Mouse (Mus musculus): ENCODE measurements at regions not wholly inside any gene's neighbourhood (a gene's known extent, or its start where the extent isn't known, plus 50 kb on each side); places are given as distances from the start of the nearest gene placed in this dataset.
A peak's percentile ranks its signal among the peaks of the same experiment; 100 is the strongest.

DNA sequence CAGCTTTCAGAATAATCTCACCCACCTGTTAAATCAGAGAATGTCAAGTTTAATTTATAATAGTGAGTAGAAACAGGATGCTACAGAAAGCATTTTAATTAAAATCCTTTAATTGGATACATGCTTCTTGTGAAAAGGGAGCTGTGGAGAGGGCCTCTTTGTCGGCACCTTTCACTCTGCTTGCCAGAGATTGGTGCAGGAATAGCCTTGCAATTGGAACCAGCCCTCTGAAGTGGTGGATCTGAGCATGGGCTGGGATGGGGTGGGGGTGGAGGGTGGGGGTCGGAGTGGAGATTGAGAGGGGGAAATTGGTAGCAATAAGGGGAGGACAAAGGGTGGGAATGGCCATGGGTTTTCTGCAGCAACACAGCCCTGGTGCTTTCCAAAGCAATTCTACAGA lies 207.2 kb downstream of the Tbx15 start:
- DNase-seq = no peak

DNA sequence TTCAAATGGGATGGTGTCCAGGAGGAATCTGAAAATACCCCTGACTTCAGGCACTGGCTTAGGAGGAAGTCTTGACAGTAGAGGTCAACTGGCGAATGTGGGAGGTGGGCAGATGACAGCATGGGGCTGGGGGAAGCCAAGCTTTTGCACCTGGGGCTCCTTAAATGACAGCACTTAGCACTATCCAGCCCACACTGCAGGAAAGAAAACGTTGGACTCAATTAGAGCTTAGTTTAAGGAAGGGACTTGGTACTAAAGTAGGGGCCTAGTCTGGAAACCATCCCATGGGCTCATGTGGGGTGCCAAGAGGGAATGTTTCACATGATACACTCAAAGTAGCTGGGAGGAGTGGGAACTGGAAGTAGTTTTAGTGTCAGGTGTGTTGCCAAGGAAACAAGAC lies 207.6 kb downstream of the Tbx15 start:
- DNase-seq = no peak

DNA sequence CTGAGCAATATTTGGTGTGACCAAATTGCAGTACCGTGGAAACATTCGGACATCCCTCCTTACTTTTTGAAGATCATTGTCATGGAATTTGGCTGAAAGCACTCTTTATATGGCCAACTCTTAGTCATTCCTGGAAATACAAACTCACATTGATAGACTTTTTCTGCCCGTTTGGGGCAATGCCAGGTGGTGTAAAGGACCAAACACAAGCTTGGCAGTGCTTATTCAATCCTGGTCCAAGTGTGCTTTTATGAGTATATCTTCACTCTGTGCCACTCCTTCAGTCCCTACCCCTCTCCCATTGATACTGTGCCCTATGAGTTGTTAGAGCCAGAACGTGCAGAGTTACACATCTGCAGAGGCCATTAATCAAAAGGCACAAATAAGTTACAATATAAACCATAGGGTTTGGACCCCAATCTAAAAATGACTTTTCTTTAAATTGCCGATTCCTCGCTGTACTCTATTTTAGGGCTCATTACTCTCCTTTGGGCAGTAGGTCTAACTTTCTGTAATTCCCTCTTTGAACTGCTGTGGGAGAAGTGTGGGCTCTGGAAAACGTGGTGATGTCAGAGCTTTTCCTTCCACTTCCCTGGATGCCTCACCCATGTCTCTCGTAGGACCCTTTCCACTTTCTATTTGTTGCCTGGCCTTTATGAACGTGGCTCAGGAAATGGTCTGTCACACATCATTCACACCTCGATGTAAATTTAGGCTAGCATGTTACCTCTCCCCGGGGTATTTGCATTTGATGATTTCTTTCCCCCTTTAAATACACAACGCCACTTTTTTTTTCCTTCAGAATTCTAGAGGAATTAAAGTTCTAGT lies 219.1 kb downstream of the Tbx15 start:
- no peak for DNase-seq

DNA sequence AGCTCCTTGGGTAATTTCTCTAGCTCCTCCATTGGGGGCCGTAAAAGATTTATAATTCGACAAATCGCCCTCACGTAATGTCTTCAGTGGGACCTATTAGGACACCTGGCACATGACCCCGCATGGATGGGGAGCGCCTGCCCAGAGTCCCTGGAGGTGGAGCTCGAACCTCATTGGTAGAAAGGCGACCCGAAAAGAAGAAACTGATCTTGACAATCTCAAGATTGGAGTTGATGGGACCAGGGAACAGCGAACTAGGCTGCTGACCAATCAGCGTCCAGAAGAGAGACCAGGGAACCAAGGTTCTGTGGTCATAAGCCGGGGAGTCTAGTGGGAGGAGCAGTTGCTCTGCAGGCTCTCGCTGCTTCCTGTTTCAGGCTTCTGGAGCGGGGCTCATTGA lies 259.8 kb downstream of the Tbx15 start:
- DNase-seq = peak; percentile 32

DNA sequence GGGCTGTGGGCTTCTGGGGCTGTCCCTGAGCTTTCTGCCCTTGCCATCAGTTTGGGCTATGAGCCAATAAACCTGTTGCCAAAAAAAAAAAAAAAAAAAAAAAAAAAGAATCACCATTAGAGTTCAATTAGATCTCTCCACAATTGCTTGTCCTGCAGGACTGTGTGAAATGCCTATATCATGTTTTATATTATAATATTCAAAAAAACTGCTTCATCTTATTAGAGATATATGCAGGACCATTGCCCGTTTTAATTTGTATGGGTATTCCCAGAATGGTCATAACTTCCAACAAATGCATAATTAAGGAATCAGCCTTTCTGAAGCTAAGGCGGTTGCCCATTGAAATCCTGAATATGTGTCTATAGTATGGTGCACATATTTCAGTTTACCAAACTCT lies 264.6 kb downstream of the Tbx15 start:
- no peak for DNase-seq

DNA sequence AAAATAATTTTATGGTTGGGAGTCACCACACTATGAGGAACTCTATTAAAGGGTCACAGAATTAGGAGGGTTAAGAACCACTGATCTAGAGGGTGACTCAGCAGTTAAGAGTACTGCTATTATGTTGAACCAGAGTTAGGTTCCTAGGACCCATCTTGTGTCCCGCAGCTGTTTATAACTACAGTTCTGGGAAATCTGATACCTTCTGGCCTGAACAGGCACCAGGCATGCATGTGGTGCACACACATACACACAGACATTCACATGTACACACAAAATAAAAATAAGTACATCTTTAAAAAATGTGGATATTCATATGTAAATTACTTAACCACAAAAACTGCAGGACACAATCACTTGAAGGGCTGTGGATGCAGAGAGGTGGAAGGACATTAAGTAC lies 272.1 kb downstream of the Tbx15 start:
- DNase-seq = no peak

DNA sequence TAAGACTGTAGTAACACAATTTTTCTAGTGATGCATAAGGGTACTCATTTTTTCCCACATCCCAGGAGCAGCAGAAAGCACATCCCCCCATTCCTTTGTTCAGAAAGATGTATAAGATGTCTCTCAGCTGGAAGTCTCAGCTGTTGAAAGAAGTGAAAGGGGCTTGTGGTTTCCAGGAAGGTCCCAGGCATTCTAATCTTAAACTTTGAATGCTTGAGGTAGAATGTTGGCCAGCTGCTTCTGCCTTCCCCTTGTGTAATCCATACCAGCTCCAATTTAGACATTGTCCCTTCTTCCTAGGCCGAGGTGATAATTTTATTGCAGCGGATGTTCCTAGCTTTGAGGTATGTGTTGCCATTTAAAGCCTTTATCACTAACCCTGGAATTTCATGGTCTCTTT lies 272.8 kb downstream of the Tbx15 start:
- DNase-seq = no peak

DNA sequence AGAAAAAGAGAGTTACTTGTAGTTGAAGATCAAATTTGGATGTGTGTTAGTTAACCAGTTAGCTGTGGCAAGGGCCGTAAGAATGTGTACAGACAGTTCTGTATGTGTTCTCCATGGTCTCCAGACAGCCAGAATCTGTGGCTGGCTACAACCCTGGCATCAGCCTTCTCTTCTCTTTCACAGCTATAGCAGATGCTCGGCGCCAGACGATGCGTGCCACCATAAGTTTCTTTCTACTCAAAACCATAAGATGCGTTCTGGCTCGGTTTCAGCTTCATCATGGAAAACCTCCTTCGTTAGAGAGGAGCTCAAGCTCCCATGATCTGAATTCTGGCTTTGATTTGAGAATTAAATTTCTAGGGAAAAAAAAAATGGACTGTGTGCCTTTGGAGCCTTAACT lies 275.6 kb downstream of the Tbx15 start:
- DNase-seq = no peak

DNA sequence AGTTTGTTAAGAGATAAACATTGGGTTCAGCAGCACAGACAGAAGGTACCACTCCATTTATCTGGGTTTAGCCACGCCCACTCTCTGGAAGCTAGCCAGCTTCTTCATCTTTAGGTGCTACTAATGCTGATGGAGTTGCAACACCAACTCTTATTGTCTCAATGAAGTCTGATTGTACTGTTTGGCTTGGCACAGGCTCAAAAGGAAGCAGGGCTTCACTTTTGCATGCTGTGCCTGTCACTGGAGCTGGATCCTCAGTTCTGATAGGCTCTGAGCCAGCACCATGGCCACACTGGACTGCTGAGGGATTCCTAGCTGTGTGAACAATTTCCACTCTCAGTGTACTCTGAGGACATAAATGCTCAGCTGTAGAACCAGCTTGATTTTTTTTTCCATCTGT lies 320.7 kb downstream of the Tbx15 start:
- DNase-seq = peak; percentile 16

DNA sequence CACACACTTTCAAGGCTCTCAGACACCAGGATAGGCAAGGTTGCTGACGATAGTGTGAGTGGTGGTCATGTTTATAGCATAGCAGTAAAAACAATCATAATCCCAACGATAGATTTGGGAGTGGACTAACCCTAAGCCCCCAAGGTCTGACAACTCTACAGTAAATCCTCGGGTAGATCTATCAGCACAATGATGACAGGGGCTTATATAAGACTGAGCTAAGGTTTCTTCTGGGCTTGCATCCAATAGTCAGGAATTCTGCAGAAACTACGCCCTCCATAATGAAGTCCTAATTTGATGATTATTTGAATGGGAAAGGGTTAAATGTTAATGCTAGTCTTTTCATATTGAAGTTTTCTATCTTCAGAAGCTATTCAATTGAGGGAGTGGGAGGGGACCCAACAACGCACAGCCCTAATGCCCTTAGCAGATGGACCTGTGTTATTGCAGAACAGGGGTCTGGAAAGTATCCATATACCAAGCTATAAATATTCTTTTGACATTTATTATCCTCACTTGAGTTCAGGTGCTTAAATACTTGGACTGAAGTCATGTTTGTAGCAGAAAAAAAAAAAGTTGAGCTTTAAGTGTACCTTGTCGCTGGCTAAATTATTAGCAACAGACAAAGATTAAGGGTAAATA lies 311.8 kb upstream of the Spag17 start:
- no peak for DNase-seq

DNA sequence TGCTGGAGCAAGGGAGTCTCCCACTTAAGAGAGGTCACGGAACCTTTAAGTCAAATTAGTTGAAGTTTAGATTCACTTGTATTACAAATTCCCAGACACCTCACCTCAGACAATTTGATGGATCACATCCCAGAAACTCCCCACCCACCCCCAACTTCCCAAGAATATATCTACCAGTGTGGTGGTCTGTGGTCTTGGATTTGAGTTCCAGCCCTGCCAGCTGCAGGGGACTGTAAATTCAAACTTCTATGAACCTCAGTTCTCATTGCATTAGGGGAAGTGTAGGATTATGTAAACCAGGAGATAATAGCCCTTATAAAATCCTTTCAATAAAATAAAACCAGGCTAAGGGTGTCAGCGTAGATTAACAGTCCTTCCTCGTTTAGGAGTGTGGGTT lies 311.2 kb upstream of the Spag17 start:
- DNase-seq = no peak

DNA sequence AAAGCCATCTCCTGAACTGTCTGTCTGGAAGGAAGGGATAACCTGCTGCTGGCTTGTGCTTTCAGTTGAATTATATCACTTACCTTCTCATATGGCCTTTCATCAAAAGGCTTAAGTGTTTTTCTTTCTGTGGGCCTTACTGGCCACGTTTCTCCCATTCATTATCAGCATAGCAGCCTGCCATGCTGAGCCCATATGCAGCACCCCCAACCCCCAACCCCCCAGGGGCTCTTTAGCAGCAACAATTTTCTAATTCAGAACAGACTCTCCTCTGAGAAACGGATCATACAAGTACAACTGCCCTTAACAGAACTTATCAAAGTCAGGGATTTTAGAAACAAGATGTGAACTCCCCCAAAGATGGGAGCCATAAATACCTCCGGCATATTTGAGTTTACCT lies 282.5 kb upstream of the Spag17 start:
- no peak for DNase-seq

DNA sequence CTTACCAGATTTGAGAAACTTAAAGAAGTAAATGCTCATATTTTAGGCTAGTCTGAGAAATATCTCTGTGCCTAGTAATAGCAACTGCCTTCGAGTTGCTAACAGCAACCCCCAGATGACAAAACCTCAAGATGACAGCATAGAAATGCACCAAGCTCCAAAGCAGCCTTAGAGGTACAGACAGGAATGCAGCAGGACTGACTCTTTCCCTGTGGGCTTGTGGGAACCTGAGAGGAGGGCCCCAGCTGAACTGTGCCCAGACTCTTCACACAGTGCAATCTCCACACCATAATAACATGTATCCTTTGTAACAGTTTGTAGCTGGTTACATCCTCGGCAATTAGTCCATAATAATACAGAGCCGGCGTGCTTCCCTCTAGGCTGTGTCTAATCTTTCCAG lies 252.9 kb upstream of the Spag17 start:
- DNase-seq = no peak

DNA sequence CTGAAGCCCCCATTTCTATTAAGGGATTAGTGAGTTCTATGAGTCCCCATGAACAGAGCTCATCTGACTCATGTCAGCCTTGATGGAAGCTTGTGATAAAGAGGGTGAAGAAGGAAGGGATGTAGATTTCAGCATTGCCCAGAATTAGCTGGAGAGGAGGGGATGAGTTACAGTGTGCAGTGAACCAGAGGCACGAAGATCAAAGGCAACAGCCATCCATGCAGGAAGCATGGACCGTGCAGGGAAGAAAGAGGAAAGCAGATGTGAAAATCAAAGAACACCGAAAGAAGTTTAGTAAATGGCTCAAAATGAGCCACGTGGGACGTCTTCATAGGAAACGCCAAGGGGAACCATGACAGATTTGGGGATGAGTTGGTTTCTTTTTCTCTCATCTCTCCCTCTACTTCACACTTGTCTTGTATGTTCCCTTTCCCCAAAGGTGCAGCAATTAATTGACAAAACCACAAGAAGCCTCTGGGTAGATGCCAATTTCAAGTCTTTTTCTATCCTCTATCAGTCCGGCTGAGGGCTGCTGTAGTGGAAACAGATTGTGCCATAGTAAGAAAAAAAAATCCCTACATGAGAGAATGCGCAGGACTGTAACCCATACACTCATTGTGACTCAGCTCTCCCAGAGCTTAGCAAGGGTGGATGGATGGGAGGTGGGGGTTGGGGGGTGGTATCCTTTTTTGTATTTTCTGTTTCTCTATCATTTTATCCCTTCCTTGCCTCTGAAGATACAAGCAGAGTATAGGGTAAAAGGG lies 243.7 kb upstream of the Spag17 start:
- DNase-seq = no peak

DNA sequence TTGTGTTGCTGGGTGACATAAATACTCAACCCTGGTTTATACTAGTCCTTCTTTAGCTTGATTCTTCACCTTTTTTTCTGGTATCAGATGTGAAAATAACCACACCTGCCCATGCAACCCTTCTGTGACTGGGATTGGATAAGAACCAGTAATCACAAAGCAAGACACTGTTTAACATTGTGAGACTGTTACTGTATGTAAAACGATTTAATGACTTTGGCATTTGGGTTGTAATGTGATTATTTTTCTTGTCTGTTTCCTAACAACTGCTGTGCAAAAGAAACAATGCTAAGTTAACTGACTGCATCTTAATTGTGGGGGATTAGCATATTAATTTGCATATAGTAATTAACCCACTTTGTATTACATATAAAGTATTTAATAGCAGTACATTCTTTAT lies 240.3 kb upstream of the Spag17 start:
- no peak for DNase-seq

DNA sequence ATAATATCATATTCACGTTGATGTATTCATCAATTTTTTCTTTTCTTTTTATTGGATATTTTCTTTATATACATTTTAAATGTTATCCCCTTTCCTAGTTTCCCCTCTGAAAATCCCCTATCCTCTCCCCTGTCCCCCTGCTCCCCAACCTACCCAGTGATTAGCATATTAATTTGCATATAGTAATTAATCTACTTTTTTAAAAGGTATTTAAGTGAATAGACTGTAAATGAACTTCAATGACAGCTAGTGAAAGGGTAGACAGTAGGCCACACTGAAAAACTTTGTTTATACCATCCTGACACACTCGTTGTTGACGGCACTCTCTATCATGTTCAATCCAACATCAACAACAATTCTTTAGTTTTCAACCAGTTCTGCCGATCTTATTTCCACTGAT lies 239.9 kb upstream of the Spag17 start:
- no peak for DNase-seq

DNA sequence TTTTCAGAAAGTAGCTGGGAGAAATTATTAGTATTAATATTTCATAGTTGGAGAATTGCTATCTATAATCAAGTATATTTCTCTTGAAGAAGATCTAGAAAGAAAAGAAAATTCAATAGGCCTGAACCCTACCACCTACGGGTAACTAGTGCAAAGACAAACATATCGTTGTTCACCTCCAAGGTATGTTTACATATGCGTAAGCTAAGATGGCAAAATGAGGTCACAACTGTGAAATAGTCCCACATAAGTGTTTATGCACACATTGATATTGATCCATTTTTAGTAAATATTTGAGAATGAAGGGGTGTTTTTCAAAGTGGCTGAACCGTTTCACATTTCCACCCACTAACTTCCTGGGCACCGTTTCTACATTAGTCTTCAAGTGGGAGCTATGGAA lies 227.6 kb upstream of the Spag17 start:
- peak; percentile 1 for DNase-seq

DNA sequence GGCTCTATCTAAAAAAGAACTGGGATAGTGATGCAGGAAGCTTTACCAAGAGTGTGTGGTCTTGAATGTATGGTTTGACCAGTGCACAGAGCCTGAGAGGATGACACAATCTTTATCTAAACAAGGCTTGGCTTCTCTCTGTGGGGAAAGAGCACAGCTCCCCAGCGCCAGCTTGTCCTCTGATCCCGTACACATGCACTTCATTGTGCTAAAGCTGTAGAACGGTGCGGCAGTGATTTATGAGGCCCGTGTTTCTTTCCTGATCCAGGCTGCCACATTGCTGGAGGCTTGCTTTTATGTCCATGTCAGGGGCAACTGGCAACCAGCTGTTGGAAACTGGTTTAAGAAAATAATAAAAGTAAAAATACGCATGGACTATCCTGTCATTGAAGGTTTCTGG lies 221.4 kb upstream of the Spag17 start:
- no peak for DNase-seq

DNA sequence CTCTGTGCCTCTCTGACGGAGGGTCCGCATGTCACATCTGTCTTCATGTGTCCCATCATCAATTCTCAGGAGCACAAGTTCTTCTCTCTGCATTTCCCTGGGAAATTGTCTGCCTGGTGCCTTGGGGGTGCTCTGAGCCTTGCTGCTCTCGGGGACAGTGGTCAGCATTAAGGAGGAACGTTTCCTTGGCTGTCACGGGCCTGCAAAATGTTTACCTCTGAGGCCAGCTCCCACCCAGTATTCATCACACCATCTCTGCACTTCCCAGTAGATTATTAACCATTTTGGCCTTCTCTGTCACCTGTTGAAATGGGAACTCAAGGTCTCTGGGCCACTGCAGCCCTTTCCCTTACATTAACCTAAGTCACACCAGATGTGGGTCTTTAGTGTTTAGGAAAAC lies 219.8 kb upstream of the Spag17 start:
- DNase-seq = no peak

DNA sequence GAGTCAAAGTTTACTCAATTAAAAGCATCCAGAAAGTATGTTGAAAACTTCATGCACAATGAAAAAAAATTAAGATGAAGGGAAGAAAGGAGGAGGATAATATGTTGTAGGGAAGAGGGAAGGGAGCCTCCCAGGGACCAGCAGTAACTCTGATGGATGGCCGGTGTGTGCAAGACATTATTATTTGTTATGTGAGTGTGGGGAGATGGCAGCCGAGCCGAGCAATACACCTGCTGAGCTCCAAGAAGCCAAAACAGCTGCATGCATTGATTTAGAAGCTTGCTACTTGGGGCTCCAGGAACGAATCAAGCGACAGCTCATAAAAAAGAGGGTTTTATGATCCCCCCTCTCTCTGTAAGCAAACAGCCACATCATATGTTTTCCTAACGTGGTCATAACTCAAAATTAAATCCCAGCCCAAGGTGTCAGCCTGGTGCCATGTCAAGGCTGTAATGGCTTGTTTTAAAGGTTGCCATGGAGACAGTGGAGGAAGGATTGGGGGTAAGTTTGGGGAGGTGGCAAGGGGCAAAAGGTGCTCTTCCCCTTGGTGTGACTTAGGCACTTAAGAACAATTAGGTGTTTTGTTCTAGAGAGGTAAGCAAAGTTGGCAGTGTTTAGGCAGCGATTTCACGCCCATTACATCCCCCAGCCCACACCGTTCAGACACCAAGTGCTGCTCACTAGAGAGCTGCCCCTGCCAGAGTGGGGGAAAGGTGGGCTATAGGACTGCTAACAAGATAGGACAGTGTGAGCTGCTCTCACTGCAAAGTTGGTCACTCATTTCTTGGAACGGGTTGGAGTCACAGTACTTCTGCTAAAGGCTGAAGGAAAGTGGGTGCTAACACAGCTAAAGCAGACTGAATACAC lies 219.1 kb upstream of the Spag17 start:
- no peak for DNase-seq

DNA sequence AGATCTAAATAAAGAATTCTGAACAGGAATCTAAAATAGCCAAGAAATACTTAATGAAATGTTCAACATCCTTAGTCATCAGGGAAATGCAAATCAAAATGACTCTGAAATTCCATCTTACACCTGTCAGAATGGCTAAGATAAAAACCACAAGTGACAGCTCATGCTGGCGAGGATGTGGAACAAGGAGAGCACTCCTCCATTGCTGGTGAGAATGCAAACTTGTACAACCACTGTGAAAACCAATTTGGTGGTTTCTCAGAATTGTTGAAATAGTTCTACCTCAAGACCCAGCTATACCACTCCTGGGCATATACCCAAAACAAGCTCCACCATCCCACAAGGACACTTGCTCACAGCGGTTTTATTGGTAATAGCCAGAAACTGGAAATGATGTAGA lies 211.1 kb upstream of the Spag17 start:
- DNase-seq = no peak

DNA sequence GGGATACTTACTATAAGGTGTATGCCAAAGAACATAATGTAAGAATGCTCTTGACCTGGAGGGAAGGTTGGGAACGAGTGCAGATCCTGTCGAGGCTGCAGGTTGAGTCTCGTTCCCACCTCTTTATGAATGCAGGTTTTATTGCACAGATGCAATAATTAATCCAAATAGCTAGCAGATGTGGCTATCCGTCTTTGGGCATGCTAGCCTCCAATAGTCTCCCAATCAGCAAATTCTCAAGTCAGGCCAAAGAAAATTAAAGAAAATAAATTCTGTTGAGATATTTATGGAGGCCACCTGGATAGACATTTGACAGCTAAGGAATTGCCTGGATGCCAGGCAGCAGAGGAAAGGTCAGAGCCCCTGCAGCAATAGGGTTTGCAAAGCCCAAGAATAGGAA lies 175.7 kb upstream of the Spag17 start:
- no peak for DNase-seq

DNA sequence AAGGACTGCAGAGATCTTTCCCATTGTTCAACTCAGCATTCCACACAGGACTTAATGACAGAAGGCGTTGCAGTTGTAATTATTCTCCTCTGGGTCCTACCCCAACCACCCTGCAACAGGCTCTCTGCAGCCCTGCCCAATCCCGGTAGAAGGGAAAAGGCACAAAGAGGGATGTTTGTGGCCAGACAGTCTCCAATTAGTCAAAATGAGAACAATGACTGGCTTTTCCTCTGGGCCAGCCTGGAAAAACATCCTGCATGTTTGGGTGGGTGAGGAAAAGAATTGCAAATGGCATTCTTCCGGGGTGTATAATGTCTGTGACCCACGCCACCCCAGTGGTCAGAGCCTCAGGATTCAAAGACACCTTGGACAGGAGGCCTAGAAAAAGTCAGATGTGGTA lies 168.8 kb upstream of the Spag17 start:
- no peak for DNase-seq

Measured in lung, postnatal 36 days (tissue).